Mouse (Mus musculus) adrenal gland (tissue): Measurements from ENCODE around the gene Hnrnpk.

Source experiments
- intact Hi-C: fragments of 180-260 bp; cut with DNase I; formaldehyde crosslinking; loops from one replicate; pipeline ENCODE4 v1.15.1; 2025

Hnrnpk gene

DNA sequence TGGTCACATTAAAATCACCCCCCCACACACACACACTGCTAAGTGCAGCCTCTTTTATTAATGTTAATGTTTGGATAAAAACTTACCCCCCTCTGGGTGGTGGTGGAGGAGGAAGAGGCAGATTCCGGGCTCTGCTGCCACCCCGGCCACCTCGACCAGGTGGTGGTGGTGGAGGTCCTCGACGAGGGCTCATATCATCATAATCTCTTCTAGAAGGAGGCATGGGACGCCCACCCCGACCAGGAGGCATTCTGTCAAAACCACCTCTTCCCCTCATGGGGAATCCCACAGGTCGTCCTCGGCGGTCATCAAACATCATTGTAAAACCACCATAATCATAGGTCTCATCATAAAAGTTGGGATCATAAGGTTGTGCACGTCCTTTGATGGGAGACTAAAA, 8.8 kb downstream of the Hnrnpk start:
- intact Hi-C loops = loop anchor here (5.0 kb wide), 1 partner anchor 148 kb away; no protein-coding TSS in a partner anchor

DNA sequence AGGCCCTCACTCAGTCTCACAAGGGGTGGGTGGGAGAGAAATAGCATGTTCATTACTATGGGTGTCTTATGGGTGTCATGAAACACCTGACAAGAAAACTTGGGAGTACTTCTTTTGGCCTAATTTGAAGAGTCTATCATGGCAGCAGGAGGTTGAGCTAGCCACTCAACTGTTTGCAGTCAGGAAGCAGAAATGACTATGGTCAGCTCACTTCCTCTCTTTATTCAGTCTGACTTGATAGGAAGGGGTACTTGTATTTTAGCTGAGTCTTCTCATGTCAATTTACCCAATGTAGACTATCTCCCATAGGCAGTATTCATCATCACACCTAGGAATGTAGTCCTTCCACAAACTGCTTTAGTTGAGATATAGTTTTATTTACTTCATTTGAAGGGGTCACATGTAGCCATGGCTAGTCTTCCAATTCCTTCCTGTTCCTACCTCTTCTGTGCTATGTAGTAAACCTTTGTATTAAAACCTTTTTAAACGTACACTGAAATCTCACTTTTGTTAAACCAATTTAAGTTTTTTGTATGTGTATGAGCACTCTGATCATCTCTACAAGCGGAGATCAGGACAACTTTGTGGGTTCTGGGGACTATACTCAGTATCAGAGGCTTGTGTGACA, 13.7 kb downstream of the Hnrnpk start:
- intact Hi-C loops = loop anchor here (10.0 kb wide), 2 partner anchors 235 to 375 kb away; partner anchors contain the start of gene Idnk

DNA sequence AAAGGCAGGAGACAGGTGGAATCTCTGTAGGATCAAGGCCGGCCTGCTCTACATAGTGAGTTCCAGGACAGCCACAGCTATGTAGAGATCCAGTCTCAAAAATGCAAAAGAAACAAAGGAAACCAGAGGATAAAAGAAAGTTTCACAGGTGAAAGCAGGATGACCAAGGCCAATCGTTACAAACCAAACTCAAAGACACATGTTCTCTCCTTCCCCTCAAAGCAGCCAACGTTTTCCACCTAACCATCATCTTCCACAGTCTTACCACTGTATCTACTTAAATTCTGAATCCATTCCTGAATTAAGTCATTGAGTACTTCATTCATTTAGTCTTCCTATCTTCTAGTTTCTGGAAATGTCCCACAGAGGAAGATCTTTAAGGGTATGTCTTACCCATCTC, 14.8 kb downstream of the Hnrnpk start:
- intact Hi-C loops = loop anchor here (10.0 kb wide), 2 partner anchors 234 to 374 kb away; partner anchors contain the start of gene Idnk

DNA sequence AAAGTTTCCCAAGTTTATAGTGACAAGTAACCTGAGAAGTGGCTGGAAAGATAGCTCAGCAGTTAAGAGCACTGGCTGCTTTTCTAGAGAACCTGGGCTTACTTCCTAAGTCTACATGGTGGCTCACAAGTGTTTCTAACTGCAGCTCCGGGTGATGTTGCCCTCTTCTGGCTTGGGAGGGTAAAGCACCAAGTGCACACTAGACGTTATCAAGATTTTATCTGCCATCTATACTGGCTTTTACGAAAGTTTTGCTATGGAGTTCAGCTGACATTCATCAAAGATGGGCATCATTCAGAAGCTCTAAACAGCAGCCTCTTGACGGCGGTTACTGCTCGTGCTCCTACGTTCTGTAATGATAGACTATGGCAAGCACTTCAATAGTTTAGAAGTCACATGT, 15.2 kb downstream of the Hnrnpk start:
- intact Hi-C loops = loop anchor here (2.0 to 10.0 kb wide), 3 partner anchors 101 to 373 kb away; partner anchors contain the start of gene Idnk

DNA sequence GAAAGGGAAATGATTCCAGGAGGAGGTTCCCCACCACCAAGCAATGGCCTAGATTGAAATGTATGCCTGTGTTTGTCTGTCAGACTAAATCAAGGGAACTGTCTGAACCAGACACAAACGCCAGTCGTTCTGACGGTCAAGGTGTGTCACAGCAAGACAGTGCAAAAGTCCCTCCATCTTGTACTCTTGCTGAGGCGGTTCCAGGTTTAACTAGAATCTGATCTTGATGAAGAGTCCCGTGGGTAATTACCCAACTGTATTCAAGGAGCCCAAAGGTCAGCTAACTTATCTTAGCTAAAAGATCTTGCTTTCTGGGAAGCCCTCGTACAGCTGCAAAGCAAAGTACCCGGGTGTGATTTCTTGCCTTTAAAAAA, 17.6 kb downstream of the Hnrnpk start:
- intact Hi-C loops = loop anchor here (10.0 kb wide), 2 partner anchors 231 to 371 kb away; partner anchors contain the start of gene Idnk

DNA sequence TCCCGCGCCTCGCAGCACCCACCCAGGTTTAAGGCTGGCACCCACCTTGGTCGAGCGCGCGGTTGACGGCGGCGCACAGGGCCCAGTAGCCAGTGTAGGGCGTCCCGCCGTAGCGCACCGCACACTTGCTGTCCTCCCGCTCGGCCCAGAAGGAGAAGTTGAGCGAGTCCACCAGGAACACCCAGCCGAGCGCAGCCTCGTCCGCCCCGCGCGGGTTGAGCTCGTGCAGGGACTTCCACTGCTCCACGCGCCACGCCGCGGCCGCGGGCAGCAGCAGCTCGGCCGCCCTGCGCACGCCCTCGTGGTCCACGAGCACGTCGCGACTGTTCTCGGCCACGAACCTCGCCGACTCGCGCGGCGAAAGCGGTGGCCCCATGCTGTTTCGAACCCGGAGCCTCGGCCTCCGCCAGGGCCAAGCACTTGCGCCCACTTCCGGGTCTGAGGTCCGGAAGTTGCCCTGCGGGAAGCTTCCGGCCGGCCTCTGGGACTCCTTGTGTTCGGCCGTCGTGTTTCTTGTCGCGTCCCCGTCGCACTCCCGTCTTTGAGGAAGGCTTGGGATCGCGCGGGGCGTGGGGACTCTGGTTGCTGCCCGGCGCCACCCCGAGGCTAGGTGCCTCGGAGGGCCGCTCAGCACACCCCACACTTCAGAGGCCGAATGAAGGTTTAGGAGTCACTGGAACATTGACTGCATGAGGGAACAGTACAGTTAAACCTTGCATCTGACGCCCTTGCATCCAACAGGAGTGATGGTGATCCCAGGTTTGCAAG, 18.2 kb downstream of the Hnrnpk start, which contains the start of gene 2210016F16Rik:
TSS of gene 2210016F16Rik (minus strand) at position 447 of the 768 bp plus-strand sequence.
- intact Hi-C loops = loop anchor here (10.0 kb wide), 2 partner anchors 230 to 370 kb away; partner anchors contain the start of gene Idnk

DNA sequence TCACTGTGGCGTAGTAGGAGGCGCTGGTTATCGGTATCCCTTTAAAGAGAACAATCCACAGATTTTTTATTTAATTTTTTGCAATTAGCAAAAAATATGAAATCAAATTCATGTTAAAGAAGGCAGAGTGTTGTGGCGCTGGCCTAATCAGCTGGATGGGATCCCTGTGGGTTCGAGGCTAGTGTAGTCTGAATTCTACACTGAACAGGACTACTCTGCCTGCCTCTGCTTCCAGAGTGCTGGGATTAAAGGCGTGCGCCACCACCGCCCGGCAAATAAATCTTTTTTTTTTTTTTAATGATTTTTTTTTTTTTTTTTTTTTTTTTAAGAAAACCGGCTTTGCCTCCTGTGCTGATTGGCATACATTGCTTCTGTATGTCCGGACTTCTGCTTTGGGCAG, 18.8 kb downstream of the Hnrnpk start:
- intact Hi-C loops = loop anchor here (10.0 kb wide), 2 partner anchors 230 to 370 kb away; partner anchors contain the start of gene Idnk

DNA sequence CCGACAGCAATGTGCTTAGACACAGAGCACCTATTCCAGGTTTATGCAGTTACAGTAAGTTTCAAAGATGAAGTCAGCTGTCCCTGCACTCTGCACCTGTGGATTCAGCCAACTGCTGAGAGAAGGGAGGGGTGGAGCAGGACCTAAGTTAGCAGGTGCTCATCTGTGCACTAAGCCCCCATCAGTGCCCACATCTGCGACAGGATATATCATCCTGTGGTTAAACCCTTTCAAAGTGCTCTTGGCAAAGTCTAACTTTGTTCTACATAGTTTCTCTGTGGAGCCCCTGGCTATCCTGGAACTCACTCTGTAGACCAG, 30.0 kb downstream of the Hnrnpk start:
- intact Hi-C loops = no loop called here

DNA sequence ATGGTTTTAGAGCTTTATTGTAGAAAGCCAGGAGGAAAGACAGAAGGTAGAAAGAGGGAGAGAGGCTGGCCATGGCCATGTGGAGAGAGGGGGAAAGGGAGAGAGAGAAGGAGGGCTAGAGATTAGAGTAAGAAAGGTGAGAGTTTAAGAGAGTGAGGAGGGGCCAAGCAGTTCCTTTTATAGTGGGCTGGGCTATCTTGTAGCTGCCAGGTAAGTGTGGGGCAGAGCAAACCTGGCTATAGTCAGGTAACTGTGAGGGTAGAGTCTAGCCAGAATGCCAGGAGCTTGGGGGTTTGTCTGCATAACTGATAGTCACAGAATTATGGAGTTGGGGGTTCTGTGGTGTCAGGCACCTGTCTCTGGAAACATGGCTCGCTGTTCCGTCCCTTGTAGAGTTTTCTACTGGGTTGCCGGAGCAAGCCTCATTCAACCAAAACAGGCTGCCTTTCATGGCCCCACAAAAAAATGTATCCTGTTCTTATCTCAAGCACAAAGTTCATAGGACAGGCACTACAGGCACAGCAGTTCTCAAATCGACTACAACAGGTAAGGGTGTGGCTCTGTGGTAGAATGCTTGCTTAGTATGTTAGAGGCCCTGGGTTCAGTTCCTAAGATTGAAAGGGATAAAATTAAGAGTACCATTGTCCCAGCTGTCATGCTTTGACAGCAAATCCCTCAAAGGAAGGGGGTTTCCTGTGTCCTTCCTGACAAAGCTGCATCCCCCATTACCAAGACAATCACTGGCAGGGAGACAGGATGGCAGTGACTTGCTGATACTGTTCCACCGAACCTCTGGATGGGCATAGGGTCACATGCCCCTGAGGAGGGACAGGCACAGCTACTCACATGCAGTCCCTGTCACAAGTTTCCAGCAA, 30.6 kb downstream of the Hnrnpk start:
- intact Hi-C loops = no loop called here

DNA sequence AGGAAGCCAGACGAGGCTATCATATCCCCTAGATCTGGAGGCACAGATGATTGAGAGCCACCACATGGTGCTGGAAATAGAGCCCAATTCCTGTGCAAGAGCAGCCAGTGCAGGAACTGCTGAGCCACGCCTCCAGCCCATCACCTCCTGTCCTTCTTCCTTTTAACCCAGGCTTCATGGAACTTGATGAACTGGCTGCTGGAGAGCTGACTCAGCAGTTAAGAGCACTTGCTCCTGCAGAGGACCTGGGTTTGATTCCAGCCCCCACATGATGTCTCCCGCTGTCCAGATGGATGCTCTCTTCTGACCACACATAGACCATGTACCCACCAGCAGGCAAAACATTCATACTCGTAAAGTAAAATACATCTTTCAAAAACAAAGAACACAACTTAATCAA, 34.3 kb downstream of the Hnrnpk start:
- intact Hi-C loops = loop anchor here (5.0 kb wide), 1 partner anchor 37 kb away; no protein-coding TSS in a partner anchor

DNA sequence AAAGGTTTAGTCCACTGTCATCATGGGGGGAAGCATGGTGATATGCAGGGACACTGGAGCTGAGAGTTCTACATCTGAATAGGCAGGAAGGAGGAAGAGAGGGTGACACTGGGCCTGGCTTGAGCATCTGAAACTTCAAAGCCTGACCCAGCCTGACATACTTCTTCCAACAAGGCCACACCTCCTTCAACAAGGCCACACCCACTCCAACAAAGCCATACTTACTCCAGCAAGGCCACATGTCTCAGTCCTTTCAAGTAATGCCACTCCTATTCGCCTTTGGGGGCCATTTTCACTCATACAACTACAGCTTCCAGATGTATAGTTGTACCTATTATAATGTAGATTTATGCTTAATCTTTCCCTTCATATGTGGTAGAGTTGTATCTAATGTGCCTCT, 35.5 kb downstream of the Hnrnpk start:
- intact Hi-C loops = loop anchor here (5.0 kb wide), 1 partner anchor 35 kb away; no protein-coding TSS in a partner anchor

DNA sequence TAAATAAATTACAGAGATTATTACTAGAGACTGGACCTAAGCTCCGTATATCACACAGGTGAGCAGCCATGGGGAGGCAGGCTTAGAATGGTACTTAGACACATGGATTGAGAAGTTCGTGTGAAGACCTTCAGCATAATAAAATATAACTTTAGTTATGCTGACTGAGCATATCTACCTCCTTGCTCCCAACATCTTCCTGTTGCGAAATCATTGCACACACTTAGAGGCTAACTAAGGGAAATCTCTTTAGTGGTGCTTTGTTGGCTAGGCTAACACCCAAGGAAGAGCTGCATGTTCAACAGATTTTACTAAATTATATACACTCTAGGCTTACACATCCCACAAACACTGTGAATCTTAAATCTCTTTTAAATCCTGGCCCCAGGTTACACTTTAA, 36.8 kb downstream of the Hnrnpk start:
- intact Hi-C loops = loop anchor here (5.0 kb wide), 1 partner anchor 34 kb away; no protein-coding TSS in a partner anchor

DNA sequence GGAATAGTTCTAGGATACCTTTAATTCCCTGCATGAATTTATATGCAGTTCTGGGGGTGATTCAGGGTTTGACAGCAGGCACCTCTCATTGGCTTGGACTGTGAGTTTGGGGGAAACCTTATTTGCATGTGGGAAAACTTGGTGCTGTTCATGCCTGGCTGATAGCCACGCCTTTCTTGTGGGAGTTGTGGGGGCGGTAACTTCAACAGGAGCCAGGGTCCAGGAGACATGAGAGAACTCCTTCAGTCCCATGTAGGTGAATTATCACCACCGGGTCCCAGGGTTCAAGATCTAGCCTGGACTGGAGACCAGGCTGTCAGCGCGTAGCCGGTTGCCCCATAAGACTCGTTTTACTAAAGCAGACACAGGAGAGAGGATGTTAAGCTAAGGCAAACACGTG, 38.0 kb downstream of the Hnrnpk start:
- intact Hi-C loops = loop anchor here (5.0 kb wide), 1 partner anchor 33 kb away; no protein-coding TSS in a partner anchor

DNA sequence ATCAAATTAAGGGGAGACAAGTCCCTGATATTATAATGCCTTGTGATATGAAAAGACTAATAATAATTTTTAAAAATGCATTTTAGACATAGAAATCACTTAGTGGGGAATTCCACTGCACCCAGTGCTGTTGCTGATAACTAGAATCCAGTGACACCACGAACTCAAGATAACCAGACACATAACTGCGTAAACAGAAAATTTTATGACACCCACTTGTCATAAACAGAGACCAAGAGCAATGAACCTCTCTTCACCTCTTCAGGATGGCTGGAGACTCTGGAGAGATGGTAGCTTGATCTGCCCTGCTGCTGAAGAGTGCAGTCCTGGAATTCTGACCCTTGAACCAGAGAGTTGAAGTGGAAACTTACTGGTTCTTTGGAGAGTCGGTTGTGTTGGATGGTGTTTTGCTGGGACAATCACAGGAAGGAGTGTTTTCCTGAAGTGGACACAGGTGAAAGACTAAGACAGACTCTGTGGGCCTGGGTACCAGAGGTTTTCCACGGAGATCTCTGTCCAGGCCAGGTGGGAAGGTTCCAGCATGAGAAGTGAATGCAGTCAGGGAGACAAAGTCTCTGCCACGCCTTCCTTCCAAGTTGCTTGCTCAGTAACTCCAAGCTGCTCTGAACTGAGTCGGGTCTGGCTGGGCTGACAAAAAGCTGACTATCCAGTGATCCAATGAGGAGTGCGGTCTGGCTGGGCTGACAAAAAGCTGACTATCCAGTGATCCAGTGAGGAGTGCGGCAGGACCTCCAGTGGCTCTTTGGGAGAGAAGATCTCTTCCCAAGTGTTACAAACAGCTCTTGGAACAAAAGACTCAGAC, 38.6 kb downstream of the Hnrnpk start:
- intact Hi-C loops = loop anchor here (5.0 kb wide), 1 partner anchor 32 kb away; no protein-coding TSS in a partner anchor

DNA sequence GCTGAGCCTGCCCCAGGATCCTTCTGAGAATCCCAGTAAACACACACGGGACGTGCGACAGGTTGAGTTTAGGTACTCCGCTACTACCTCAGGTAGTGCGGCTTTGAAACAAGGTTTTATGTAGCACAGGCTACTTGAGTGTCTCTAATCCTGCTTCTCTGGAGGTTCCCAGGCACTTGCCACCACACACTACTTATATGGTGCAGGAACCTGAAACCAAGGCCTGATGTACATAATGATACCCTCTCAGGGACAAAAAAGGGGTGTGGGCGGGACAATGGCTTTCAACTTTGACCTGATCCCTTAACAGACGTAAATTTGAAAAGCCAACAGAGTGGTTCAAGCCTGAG, 43.9 kb downstream of the Hnrnpk start:
- intact Hi-C loops = no loop called here

DNA sequence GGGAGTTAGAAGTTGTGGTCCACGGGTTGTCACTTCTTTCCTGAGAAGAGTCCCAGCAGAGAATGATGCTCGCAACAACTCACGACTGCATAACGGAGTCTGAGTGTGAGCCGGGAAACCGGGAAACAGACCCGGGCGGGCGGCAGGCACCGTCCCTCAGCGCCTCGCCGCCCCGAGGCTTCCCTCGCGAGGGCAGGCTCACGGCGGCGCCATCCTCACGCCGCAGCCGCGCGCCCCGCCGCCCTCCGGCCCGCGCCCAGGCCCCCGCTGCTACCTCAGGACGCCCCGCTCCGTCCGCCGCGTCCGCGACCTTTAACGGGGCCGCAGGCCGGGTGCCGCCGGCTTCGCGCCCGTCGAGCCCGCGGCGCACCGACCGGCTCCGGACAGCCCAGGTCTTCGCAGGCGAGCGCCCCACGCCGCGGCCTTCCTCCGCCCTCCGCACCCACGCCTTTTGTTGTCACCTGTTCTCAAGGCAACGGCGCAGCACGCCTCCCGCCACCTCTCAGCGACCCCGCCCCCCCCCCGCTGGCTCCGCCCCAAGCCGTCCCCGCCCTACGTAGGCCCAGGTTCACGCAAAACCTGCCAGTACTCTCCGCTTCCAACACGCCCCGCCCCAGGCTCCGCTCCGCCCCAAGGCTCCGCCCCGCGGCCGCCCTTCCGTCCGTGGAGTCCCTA, 44.4 kb downstream of the Hnrnpk start, which contains the start of gene Kif27:
TSS of gene Kif27 (minus strand) at position 494 of the 675 bp plus-strand sequence.
- intact Hi-C loops = no loop called here

DNA sequence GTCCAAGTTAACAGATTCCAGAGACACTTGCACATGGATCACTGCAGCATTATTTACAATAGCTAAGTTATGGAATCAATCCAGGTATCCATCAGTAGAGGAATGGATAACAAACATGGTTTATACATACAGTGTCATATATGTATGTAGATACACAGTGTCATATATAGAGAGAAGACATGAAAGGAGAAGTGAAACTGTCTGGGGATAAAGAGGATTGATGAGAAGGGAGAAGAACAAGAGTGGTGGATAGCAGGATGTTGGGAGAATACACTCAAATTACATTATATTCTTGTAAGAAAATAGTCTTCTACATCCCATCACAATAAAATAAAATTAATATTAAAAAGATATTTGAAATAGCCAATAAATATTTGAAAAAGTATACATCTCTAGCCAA, 50.1 kb downstream of the Hnrnpk start:
- intact Hi-C loops = no loop called here

DNA sequence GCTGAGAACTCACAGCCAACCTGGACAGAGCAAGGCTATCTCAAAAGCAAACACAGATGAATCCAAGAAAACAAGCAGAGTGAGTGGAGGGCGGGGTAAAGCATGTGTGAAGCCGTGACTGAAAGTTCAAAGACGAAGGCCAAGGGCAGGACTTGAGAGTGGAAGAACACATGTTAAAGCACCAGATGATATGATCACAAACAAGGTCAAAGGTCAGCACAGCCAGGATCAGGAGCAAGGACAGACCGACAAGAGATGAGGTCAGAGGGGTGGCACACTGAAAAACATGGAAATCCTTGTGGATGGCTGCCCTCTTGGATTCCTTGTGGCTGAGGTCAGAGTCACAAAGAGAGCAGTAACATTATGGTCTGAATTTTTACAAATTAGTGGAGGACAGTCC, 52.5 kb downstream of the Hnrnpk start:
- intact Hi-C loops = no loop called here

DNA sequence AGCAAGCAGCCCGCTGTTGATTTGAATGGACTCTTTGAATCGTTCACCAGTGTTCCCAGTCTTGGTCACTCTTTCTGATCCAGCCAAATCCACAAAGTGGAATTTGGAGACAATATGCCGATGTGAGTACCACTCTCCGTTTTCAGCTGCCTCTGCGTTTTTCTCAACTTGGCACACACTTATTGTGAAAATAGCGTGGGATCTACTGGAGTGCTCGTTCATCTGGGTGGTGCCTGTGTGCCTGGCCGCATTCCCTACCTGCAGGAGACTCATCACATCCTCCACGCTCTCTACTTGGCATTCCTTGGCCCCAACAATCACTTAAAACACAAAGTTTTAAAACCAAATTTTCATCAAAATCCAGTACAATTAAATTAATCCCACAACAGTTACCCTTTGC, 58.6 kb downstream of the Hnrnpk start:
- intact Hi-C loops = no loop called here
